Mouse (Mus musculus) heart, embryonic 15.5 days (tissue): ENCODE results near the gene Ceacam10. TPM values are rescaled to one million over a fixed set of nuclear protein-coding genes. Genes with fewer than 3 reads are reported as not detected.

ENCODE experiments used
- ATAC-seq: fragments of 200-750 bp; cut with Nextera tagmentation; replicated peaks from 2 replicates; pipeline ENCODE4 v1.8.0; 2017; ENCODE audit warnings: low read depth, moderate TSS enrichment; ENCODE audit not compliant: insufficient number of reproducible peaks, insufficient read depth, low FRiP score
- H3K27ac ChIP-seq: fragments of 300-500 bp; sonication (generic); 2 replicates; pipeline ENCODE4 v1.5.1; 2015; ENCODE audit warnings: mild to moderate bottlenecking, inconsistent platforms
- H3K27me3 ChIP-seq: fragments of 300-500 bp; sonication (generic); 2 replicates; pipeline ENCODE4 v1.6.1; 2015; ENCODE audit warnings: inconsistent platforms
- H3K36me3 ChIP-seq: fragments of 300-500 bp; sonication (generic); 2 replicates; pipeline ENCODE4 v1.6.1; 2015; ENCODE audit warnings: mild to moderate bottlenecking, inconsistent platforms
- H3K4me1 ChIP-seq: fragments of 300-500 bp; sonication (generic); replicated peaks from 2 replicates; pipeline ENCODE4 v1.6.1; 2015; ENCODE audit warnings: inconsistent platforms
- H3K4me2 ChIP-seq: fragments of 300-500 bp; sonication (generic); 2 replicates; pipeline ENCODE4 v1.6.1; 2015; ENCODE audit warnings: inconsistent platforms, mild to moderate bottlenecking, moderate library complexity
- H3K4me3 ChIP-seq: fragments of 300-500 bp; sonication (generic); 2 replicates; pipeline ENCODE4 v1.5.1; 2015; ENCODE audit warnings: mild to moderate bottlenecking, inconsistent platforms
- H3K9ac ChIP-seq: fragments of 300-500 bp; sonication (generic); 2 replicates; pipeline ENCODE4 v1.6.1; 2015; ENCODE audit warnings: mild to moderate bottlenecking, inconsistent platforms
- H3K9me3 ChIP-seq: fragments of 300-500 bp; sonication (generic); replicated peaks from 2 replicates; pipeline ENCODE4 v1.6.1; 2016; ENCODE audit warnings: inconsistent platforms
- WGBS: fragments of 180-500 bp; shearing (Covaris S2); methylation state at CpG from one replicate; pipeline ENCODE4 v1.1.7; 2015; ENCODE audit warnings: mixed read lengths; 5-methylcytosine and 5-hydroxymethylcytosine counted together
- polyA plus RNA-seq: library from polyadenylated mRNA; unstranded; fragments of >200 nt; fragmentation: Nextera tagmentation; extraction: Ambion mirVana; gene quantifications from 2 replicates; pipeline ENCODE4 v1.2.1, GENCODE M21; 2015

Ceacam10 gene
- polyA plus RNA-seq, 1 experiment from 2014 or later: 0.20 TPM

DNA sequence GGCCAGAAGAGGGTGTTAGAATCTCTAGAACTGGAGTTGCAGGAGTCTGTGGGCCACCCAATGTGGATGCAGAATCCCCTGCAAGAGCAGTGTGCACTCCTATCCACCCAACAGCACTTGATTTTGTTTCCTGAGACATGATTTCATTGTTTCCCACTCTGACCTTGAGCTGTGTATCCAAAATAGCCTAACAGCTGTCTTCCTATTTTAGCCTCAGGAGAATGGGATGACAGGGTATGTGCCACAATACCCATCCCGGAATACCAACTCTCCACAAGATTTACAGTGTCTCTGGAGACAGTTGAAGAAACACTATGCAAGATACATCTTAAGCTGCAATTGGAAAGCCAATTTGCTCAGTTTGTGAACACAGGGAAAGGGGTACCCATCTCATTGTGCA is 20.9 kb downstream of the Ceacam10 start:
- no peak overlapping the region for H3K27ac ChIP-seq
- WGBS: 86% methylated on average over 1 of the region's 1 CpGs
- ATAC-seq: no peak
- H3K9me3 ChIP-seq: 0 out of 2 replicates have a peak, but pooled peaks cover 5% of the 10 kb centered on the region
- no peaks in the 10 kb centered on the region for H3K4me1 ChIP-seq
- no peaks in the 10 kb centered on the region for H3K36me3 ChIP-seq
- no peak overlapping the region for H3K4me3 ChIP-seq
- no peak overlapping the region for H3K9ac ChIP-seq
- no peaks in the 10 kb centered on the region for H3K27me3 ChIP-seq
- H3K4me2 ChIP-seq: no peak overlapping the region

DNA sequence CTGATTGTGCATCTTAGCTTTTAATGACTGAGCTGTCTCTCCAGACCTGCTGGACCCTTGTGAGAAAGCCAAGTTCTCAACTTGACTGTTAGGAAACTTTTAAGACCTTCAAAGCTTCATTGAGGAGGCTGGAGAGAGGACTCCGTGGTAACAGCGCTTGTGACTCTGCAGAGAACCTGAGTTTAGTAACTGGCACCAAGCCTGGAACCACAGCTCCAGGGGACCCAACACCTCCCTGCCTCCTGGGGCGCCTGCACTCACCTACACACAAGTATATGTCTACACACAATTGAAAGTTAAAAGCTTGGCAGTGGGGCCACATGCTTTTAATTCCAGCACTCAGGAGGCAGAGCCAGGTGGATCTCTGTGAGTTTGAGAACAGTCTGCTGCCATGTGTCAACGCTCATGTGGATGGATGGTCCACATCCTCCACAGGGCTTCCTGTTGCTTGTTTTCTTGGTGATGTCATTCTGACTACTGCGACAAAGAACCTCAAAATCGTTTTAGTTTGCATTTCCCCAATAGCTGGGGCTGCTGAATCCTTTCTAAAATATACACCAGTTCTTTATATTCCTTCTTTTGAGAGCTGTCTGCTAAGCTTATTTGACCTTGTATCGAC is 25.3 kb downstream of the Ceacam10 start:
- no peaks in the 10 kb centered on the region for H3K4me1 ChIP-seq
- 54% methylated on average over 7 of the region's 7 CpGs for WGBS

DNA sequence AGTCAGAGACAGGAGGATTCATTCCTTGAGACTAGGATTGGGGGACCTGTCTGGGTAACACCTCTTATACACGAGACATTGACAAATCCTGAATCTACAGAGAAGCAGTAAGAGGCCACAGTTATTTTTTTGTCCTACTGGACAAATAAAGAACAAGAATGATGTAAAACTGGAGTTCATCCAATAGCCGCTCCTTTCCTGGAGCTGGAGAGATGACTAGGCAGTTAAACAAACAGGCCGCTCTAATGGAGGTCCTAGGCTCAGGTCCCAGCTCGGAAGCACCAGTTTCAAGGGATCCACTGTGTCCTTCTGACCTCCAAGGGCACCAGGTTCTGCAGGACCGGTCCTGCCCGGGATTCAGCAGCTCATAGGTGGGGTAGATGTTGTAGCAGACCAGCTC is 27.8 kb downstream of the Ceacam10 start:
- 44% methylated on average over 6 of the region's 6 CpGs for WGBS
- ATAC-seq: no peak
- Histone ChIP-seq H3K27ac (no peak overlapping the region), H3K9me3 (no peaks in the 10 kb centered on the region), H3K9ac (no peak overlapping the region), H3K4me1 (no peaks in the 10 kb centered on the region), H3K4me2 (no peak overlapping the region), H3K36me3 (no peaks in the 10 kb centered on the region), H3K4me3 (no peak overlapping the region), H3K27me3 (no peaks in the 10 kb centered on the region)

More for the DNA sequence above, 25.3 kb downstream of the Ceacam10 start:
- no peaks in the 10 kb centered on the region for H3K27me3 ChIP-seq
- no peak overlapping the region for H3K9ac ChIP-seq
- no peaks in the 10 kb centered on the region for H3K36me3 ChIP-seq
- no peak for ATAC-seq
- no peaks in the 10 kb centered on the region for H3K9me3 ChIP-seq
- H3K27ac ChIP-seq: no peak overlapping the region
- H3K4me3 ChIP-seq: no peak overlapping the region
- H3K4me2 ChIP-seq: no peak overlapping the region

DNA sequence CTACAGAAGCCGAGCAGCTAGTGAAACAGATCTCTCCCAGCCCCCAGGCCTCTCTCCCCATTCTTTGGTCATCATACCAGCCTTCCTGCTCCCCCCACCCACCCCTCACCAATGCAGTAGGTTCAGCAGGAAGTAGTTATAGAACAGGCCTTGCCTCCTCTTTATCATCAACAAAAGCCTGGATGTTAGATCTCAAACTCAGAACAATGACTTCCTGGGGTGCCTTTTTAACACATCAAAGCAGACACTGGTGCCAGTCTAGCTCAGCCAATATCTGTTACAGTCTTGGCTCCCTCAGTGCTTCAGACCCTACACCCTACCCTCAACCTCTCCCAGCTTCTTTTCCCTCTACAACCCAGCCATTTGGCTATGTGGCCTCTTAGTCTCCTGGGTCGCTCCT is 32.0 kb downstream of the Ceacam10 start:
- no peaks in the 10 kb centered on the region for H3K9me3 ChIP-seq
- no peaks in the 10 kb centered on the region for H3K4me1 ChIP-seq
- H3K4me2 ChIP-seq: no peak overlapping the region
- no peaks in the 10 kb centered on the region for H3K27me3 ChIP-seq
- no peak overlapping the region for H3K27ac ChIP-seq
- no peak overlapping the region for H3K9ac ChIP-seq
- ATAC-seq: no peak
- H3K36me3 ChIP-seq: no peaks in the 10 kb centered on the region
- 37% methylated on average over 2 of the region's 2 CpGs for WGBS
- H3K4me3 ChIP-seq: no peak overlapping the region

DNA sequence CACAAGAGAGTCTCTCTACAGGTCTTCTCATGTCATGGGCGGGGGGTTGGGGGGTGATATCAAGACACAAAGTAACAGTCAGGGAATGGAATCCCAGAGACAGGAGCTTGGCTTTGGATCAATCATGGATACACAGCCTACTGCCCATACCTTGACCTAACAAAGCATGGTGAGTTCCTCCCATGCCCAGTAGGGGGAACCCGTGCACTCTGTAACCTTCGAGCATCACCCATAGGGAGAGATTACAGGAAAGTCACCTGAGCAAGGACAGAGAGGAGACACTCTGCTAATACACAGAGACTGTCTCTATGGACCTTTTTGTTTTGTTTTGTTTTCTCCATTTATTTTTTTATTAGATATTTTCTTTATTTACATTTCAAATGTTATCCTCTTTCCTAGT is 40.5 kb downstream of the Ceacam10 start:
- no peaks in the 10 kb centered on the region for H3K9me3 ChIP-seq
- WGBS: 2% methylated on average over 3 of the region's 3 CpGs
- H3K27ac ChIP-seq: no peak overlapping the region
- H3K9ac ChIP-seq: no peak overlapping the region
- no peaks in the 10 kb centered on the region for H3K36me3 ChIP-seq
- H3K27me3 ChIP-seq: no peaks in the 10 kb centered on the region
- H3K4me3 ChIP-seq: no peak overlapping the region
- H3K4me2 ChIP-seq: no peak overlapping the region
- 0 out of 2 replicates have a peak, but pooled peaks have one; percentile 10 for ATAC-seq
- H3K4me1 ChIP-seq: no peaks in the 10 kb centered on the region

DNA sequence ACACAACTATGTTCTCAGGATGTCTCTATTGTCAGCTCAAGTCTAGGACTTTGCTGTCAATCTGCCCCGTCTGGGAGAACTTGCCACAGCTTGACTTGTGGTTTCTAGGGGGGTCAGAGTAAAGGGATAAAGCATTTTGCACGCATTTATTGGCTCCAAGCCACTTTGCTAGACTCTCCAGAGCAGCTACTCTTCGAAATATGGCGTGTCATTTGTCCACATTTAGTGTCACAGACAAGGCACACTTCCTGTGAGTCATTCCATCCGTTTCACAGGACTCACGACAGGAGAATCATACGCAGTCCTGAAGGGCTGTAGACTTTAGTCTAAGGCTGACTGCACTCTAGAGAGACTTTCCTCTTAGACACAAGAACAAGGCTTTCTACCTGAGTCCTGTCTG is 47.4 kb downstream of the Ceacam10 start:
- WGBS: 44% methylated on average over 7 of the region's 7 CpGs
- H3K27me3 ChIP-seq: no peaks in the 10 kb centered on the region
- no peak overlapping the region for H3K4me2 ChIP-seq
- no peak overlapping the region for H3K9ac ChIP-seq
- H3K4me1 ChIP-seq: no peaks in the 10 kb centered on the region
- H3K27ac ChIP-seq: no peak overlapping the region
- no peak for ATAC-seq
- no peak overlapping the region for H3K4me3 ChIP-seq
- H3K9me3 ChIP-seq: no peaks in the 10 kb centered on the region
- H3K36me3 ChIP-seq: no peaks in the 10 kb centered on the region

DNA sequence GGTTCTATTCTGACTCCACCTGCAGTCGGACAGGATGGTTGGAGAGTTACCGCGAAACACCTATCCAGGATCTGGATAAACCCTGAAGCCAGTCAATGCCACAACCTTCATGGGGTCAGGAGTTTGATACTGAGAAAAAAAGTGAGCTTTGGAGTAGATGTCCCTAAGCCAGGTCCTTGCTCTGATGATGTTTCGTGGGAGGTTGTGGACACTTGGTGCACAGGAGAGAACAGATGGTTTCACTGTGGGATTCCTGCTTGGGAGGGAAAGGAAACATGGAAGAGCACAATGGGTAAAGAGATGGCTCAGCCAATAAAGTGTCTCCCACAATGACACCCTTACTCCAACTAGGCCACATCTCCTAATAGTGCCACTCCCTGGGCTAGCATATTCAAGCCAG is 50.2 kb downstream of the Ceacam10 start:
- WGBS: 84% methylated on average over 4 of the region's 4 CpGs
- ATAC-seq: no peak
- Histone ChIP-seq H3K27ac (no peak overlapping the region), H3K9me3 (no peaks in the 10 kb centered on the region), H3K4me3 (no peak overlapping the region), H3K9ac (no peak overlapping the region), H3K36me3 (no peaks in the 10 kb centered on the region), H3K27me3 (no peaks in the 10 kb centered on the region), H3K4me2 (no peak overlapping the region), H3K4me1 (no peaks in the 10 kb centered on the region)

Other genes with a start within 250 kb of the Ceacam10 start
- gene Irgq, start 246.5 kb upstream of the Ceacam10 start, polyA plus RNA-seq: 6.0 and 8.3 TPM in 2 replicates
- gene Pinlyp, start 231.1 kb upstream of the Ceacam10 start, polyA plus RNA-seq: 0.46 TPM in 1 of 2 replicates, not detected in the other
- 56.6 and 83.1 TPM in 2 replicates for gene Xrcc1, start 230.9 kb upstream of the Ceacam10 start, polyA plus RNA-seq
- gene Ethe1, start 189.7 kb upstream of the Ceacam10 start, polyA plus RNA-seq: 20.5 and 23.6 TPM in 2 replicates
- 0.92 and 1.4 TPM in 2 replicates for gene Zfp575, start 189.6 kb upstream of the Ceacam10 start, polyA plus RNA-seq
- 0.06 and 0.18 TPM in 2 replicates for gene Phldb3, start 166.4 kb upstream of the Ceacam10 start, polyA plus RNA-seq
- gene Lypd3, start 140.7 kb upstream of the Ceacam10 start, polyA plus RNA-seq: 0.10 and 0.43 TPM in 2 replicates
- gene Tex101, start 100.5 kb upstream of the Ceacam10 start, polyA plus RNA-seq: not detected in 2 replicates
- gene BC049730, start 68.0 kb upstream of the Ceacam10 start, polyA plus RNA-seq: not detected in 2 replicates
- gene Gm4763, start 50.3 kb upstream of the Ceacam10 start, polyA plus RNA-seq: not detected in 2 replicates
- gene Cd177, start 16.9 kb upstream of the Ceacam10 start, polyA plus RNA-seq: 0.13 and 0.27 TPM in 2 replicates
- gene Gm9844, start 85.0 kb downstream of the Ceacam10 start, polyA plus RNA-seq: 7.4 and 8.9 TPM in 2 replicates
- not detected in 2 replicates for gene Lypd4, start 92.7 kb downstream of the Ceacam10 start, polyA plus RNA-seq
- gene Dmrtc2, start 92.9 kb downstream of the Ceacam10 start, polyA plus RNA-seq: not detected in 2 replicates
- gene Rps19, start 107.2 kb downstream of the Ceacam10 start, polyA plus RNA-seq: 1,190 and 1,237 TPM in 2 replicates
- gene Cd79a, start 120.2 kb downstream of the Ceacam10 start, polyA plus RNA-seq: 0.15 and 0.21 TPM in 2 replicates
- 59.2 and 92.5 TPM in 2 replicates for gene Arhgef1, start 125.7 kb downstream of the Ceacam10 start, polyA plus RNA-seq
- not detected in 2 replicates for gene Gm4881, start 167.3 kb downstream of the Ceacam10 start, polyA plus RNA-seq
- 211 and 225 TPM in 2 replicates for gene Rabac1, start 195.5 kb downstream of the Ceacam10 start, polyA plus RNA-seq
- gene Atp1a3, start 228.8 kb downstream of the Ceacam10 start, polyA plus RNA-seq: 0.54 and 1.9 TPM in 2 replicates